Mouse (Mus musculus) embryonic stem cell, embryonic (primary cell): Measurements from ENCODE around the gene Atf6b.

Source experiments
- CTCF ChIA-PET, 4 experiments: fragments of 300-600 bp in 2 of 4; fragments of 350-600 bp in 2 of 4; sonication (Branson Sonifier 250); formaldehyde crosslinking; loops; one replicate each; lab custom pipeline; 2022; ENCODE audit warnings: inconsistent platforms in 2 of 4; lab: Charles Lee
- POLR2A ChIA-PET, 4 experiments: fragments of 300-600 bp in 2 of 4; fragments of 350-600 bp in 2 of 4; sonication (Branson Sonifier 250); formaldehyde crosslinking; loops; one replicate each; lab custom pipeline; 2022; ENCODE audit warnings: antibody characterized with exemption in 4 of 4, inconsistent platforms in 1 of 4; lab: Charles Lee

The Atf6b gene

GRCm38 (mm10) chr17:34662978-34663377 is 16.0 kb downstream of the Atf6b start:
- CTCF ChIA-PET, result no interaction called here
- POLR2A ChIA-PET, result no interaction called here

DNA sequence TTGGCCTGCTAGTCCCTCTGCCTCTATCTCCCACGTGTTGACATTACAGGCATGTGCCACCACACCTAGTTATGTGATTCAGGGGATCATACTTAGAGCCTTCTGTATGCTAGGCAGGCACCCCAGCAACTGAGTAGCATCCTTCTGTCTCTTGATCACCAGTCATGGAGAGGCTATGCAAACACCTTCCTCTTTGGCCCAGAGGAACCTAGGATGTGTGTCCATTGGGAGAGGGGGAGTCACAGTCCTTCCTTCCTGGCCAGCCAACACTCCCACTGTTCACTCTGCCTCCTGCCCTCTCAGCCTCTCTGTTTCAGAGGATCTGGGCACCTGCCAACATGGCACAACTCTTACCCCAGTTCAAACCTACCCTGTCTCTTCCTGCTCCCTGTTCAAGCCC is 16.6 kb downstream of the Atf6b start:
- CTCF ChIA-PET, result no interaction called here
- POLR2A ChIA-PET, result no interaction called here

DNA sequence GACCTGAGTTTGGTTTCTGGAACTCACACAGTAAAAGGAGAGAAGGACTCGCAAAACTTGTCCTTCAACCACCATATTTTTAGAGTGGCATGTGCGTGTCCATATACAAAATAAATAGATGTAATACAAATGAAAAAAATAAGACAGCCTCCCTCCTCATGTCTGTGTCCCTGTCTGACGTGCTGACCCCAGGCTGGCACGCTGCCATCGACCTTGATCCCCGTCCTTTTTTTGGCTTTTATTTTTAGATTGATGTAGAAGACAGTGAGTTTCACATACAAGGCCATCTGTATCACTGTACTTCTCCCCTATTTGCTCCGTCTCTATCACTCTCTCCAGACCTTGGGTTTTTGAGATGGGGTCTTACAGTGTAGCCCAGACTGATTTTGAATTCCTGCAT is 17.5 kb downstream of the Atf6b start:
- CTCF ChIA-PET, result no interaction called here
- POLR2A ChIA-PET, result interaction anchor here in 3 of 4 experiments (0.7 to 1.3 kb wide), 4 partner anchors 9 to 102 kb away, joined by 3 read pairs; partner anchors contain the start of gene Atf6b (in 1 of the 3)

- CTCF ChIA-PET, result interaction anchor here in 3 of 4 experiments (0.6 to 0.8 kb wide), 5 partner anchors 87 to 591 kb away, joined by 3 to 6 read pairs (median 4); no protein-coding TSS in a partner anchor
- POLR2A ChIA-PET, result interaction anchor here in 2 of 4 experiments (0.8 to 4.7 kb wide), 5 partner anchors 9 to 38 kb away, joined by 3 to 17 read pairs (median 4); partner anchors contain the start of gene Atf6b (in 1 of the 2)
Observed at GRCm38 (mm10) chr17:34670235-34670634, 23.3 kb downstream of the Atf6b start, which contains the start of gene Tnxb. Gene Tnxb, plus strand, starts transcription at chr17:34670535.

DNA sequence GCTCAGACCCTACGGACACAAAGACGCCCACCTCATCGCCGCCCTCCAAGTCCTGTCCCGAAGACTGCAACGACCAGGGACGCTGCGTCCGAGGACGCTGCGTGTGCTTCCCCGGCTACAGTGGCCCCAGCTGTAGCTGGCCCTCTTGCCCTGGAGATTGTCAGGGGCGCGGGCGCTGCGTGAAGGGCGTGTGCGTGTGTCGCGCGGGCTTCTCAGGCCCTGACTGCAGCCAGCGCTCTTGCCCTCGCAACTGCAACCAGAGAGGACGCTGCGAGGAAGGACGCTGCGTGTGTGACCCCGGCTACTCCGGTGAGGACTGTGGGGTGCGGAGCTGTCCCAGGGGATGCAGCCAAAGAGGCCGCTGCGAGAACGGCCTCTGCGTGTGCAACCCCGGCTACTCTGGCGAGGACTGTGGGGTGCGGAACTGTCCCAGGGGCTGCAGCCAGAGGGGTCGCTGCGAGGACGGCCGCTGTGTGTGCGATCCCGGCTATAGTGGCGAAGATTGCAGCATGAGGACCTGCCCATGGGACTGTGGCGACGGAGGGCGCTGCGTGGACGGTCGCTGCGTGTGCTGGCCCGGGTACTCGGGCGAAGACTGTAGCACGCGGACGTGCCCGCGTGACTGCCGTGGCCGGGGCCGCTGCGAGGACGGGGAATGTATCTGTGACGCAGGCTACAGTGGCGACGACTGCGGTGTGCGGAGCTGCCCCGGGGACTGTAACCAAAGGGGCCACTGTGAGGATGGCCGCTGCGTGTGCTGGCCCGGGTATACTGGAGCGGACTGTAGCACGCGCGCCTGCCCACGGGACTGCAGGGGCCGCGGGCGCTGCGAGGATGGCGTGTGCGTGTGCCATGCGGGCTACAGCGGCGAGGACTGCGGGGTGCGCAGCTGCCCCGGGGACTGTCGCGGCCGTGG is 24.5 kb downstream of the Atf6b start:
- CTCF ChIA-PET, result interaction anchor here in 3 of 4 experiments (0.7 to 1.1 kb wide), 3 partner anchors 18 to 116 kb away, joined by 3 to 4 read pairs (median 3); partner anchors contain the start of gene Atf6b (in 1 of the 3)
- POLR2A ChIA-PET, result interaction anchor here in 3 of 4 experiments (1.0 to 4.7 kb wide), 4 partner anchors 8 to 24 kb away, joined by 3 to 17 read pairs (median 6); partner anchors contain the start of gene Atf6b (in 1 of the 3)

DNA sequence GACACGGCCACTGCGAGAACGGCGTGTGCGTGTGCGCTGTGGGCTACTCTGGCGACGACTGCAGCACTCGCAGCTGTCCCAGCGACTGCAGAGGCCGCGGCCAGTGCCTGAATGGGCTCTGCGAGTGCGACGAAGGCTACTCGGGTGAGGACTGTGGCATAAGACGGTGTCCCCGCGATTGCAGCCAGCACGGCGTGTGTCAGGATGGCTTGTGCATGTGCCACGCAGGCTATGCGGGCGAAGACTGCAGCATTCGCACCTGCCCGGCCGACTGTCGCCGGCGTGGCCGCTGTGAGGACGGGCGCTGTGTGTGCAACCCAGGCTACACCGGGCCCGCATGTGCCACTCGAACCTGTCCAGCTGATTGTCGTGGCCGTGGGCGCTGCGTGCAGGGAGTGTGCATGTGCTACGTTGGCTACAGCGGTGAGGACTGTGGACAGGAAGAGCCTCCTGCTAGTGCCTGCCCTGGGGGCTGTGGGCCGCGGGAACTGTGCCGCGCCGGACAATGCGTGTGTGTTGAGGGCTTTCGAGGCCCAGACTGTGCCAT is 25.4 kb downstream of the Atf6b start:
- ChIA-PET CTCF (interaction anchor here in 1 of 4 experiments (1.1 kb wide), 1 partner anchor 26 kb away, joined by 4 read pairs; the partner anchor contains the start of gene Atf6b), POLR2A (interaction anchor here in 3 of 4 experiments (0.7 to 4.7 kb wide), 3 partner anchors 8 to 12 kb away, joined by 3 to 17 read pairs (median 4); no protein-coding TSS in a partner anchor)

DNA sequence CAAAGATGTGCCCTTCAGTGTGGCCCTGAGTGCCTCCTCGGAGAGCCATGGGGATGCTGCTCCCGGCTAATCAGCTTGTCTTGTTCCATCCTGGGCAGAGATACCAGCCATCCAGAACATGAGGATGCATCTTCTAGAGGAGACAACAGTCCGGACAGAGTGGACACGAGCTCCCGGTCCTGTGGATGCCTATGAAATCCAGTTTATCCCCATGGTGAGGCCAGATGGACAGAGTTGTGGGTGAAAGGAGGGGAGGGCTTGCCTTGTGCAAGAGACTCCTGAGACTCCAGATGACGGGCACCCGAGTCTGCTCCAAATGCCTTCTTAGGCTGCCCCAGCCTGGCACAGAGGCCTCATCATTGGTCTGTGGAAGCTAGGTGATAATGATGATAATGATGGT is 26.2 kb downstream of the Atf6b start:
- CTCF ChIA-PET, result interaction anchor here in 2 of 4 experiments (0.5 to 0.7 kb wide), 2 partner anchors 22 to 538 kb away, joined by 3 to 4 read pairs; no protein-coding TSS in a partner anchor
- POLR2A ChIA-PET, result interaction anchor here in 1 of 4 experiments (0.6 kb wide), 1 partner anchor 855 kb away, joined by 3 read pairs; no protein-coding TSS in a partner anchor

DNA sequence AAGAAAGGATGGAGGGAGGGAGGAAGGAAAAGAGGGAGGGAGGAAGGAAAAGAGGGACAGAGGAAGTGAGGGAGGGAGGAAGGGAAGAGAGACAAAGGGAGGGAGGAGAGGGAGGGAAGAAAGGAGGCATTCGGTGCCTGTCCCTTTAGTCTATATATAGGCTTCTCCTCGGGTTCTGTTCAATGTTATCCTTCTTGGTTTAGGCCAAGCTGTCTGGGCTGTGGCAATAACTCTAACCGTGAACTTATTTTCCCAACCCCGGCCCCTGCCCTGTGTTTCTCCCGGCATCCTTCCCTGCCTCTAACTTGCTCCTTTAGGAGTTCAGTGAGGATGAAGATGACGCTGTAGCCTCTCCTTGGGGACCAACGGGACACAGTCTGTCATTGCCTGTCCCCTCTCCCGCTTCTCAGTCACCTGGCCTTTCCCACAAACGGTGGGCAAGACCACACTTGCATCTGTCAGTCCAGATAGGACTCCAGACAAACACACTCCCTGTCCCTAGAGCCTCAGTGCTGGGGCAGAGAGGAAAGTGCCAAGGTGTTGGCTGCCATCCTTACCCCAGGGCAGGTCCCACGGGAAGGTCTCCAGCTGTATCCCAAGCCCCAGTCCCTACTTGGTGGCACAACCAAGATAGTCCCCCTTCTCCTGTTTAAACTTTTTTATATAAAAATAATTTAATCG is 27.7 kb downstream of the Atf6b start:
- POLR2A ChIA-PET, result interaction anchor here in 3 of 4 experiments (0.6 to 0.7 kb wide), 3 partner anchors 11 to 1844 kb away, joined by 3 to 4 read pairs (median 3); no protein-coding TSS in a partner anchor
- CTCF ChIA-PET, result no interaction called here

- CTCF ChIA-PET, result no interaction called here
- POLR2A ChIA-PET, result interaction anchor here in 3 of 4 experiments (0.6 to 0.7 kb wide), 4 partner anchors 10 to 1843 kb away, joined by 3 to 4 read pairs (median 3); no protein-coding TSS in a partner anchor
Observed at GRCm38 (mm10) chr17:34675205-34676092, 28.5 kb downstream of the Atf6b start.

DNA sequence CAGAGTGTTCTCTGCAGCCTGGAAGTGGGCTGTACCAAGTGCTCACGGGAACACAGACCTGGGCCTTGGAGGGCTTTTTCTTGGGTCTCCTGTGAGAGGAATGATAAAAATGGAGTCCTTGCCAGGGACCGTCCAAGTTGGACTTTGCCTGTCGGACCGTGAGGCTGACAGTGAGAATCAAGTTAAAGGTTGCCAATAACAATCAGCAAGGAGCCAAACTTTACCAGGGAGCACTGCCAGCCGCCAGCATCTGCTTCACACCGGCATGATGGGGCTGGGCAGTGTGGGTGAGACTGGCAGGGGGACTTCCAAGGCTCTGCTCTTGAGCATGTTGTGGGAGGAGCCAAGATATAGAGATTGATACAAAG is 29.1 kb downstream of the Atf6b start:
- CTCF ChIA-PET, result interaction anchor here in 1 of 4 experiments (0.5 kb wide), 1 partner anchor 72 kb away, joined by 3 read pairs; the partner anchor contains the start of gene Rnf5
- POLR2A ChIA-PET, result interaction anchor here in 1 of 4 experiments (0.6 kb wide), 1 partner anchor 276 kb away, joined by 3 read pairs; no protein-coding TSS in a partner anchor

DNA sequence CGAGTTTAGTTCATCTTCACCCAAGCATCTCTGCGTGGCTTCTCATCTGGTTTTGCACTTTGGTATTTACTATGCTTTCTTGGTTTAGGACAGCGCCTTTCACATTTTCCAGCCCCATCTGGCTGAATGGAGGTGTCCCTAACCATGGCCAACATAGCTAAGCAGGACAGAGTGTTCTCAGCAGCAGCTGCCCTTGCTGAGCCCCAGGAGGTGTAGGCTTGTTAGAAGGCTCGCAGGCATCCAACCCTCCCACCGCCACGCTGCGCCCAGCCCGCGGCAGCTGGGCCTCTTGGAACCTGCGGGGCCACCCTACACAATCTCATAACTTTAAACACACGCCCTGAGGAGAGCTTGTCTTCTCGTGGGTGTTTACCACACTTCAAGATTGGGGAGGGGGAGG is 29.7 kb downstream of the Atf6b start:
- CTCF ChIA-PET, result interaction anchor here in 1 of 4 experiments (0.5 kb wide), 1 partner anchor 73 kb away, joined by 3 read pairs; the partner anchor contains the start of gene Rnf5
- POLR2A ChIA-PET, result interaction anchor here in 2 of 4 experiments (0.6 to 1.0 kb wide), 2 partner anchors 70 to 276 kb away, joined by 3 to 4 read pairs; no protein-coding TSS in a partner anchor

DNA sequence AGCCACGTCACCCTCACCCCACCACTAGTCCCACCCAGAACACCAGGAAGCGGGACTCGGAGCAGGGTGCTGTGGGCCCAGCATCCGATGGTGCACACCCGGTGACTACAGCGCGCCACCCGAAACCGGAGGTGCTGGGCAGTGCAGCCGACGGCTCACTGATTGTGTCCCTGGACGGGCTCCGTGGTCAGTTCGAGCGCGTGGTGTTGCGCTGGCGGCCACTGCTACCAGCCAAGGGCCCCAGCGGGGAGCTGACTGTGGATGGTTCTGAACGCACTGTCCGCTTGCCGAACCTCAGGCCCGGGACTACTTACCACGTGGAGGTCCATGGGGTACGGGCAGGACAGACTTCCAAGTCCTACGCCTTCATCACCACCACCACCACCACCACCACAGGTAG is 33.2 kb downstream of the Atf6b start:
- POLR2A ChIA-PET, result interaction anchor here in 3 of 4 experiments (0.6 to 1.2 kb wide), 5 partner anchors 8 to 48 kb away, joined by 3 to 4 read pairs (median 3); no protein-coding TSS in a partner anchor
- CTCF ChIA-PET, result interaction anchor here in 2 of 4 experiments (1.1 to 1.3 kb wide), 2 partner anchors 27 to 43 kb away, joined by 4 to 6 read pairs; no protein-coding TSS in a partner anchor

GRCm38 (mm10) chr17:34680621-34681020 is 33.7 kb downstream of the Atf6b start:
- CTCF ChIA-PET, result interaction anchor here in 2 of 4 experiments (1.1 to 1.3 kb wide), 2 partner anchors 27 to 42 kb away, joined by 4 to 6 read pairs; no protein-coding TSS in a partner anchor
- POLR2A ChIA-PET, result interaction anchor here in 3 of 4 experiments (0.6 to 1.2 kb wide), 5 partner anchors 9 to 48 kb away, joined by 3 to 4 read pairs (median 3); no protein-coding TSS in a partner anchor

- CTCF ChIA-PET, result interaction anchor here in 2 of 4 experiments (1.1 to 1.3 kb wide), 2 partner anchors 28 to 42 kb away, joined by 4 to 6 read pairs; no protein-coding TSS in a partner anchor
- POLR2A ChIA-PET, result interaction anchor here in 3 of 4 experiments (0.6 to 1.2 kb wide), 4 partner anchors 9 to 49 kb away, joined by 3 to 4 read pairs (median 3); no protein-coding TSS in a partner anchor
Observed at GRCm38 (mm10) chr17:34681132-34681571, 34.2 kb downstream of the Atf6b start.

GRCm38 (mm10) chr17:34681881-34682536 is 35.1 kb downstream of the Atf6b start:
- ChIA-PET POLR2A (interaction anchor here in 1 of 4 experiments (0.7 kb wide), 1 partner anchor 98 kb away, joined by 5 read pairs; no protein-coding TSS in a partner anchor), CTCF (interaction anchor here in 2 of 4 experiments (0.6 kb wide), 2 partner anchors 123 to 587 kb away, joined by 3 to 4 read pairs; no protein-coding TSS in a partner anchor)
